Mouse (Mus musculus) testis, adult 2 months (tissue): ENCODE results near the gene Pip4k2a.

Experiments
- CTCF ChIP-seq: fragments of 200-500 bp; IDR thresholded peaks from 2 replicates; pipeline ENCODE4 v1.5.1; 2012; ENCODE audit warnings: low read depth, mild to moderate bottlenecking, inconsistent platforms, low read length, moderate library complexity; ENCODE audit not compliant: control insufficient read depth, insufficient read depth, insufficient replicate concordance
- POLR2A ChIP-seq: fragments of 200-500 bp; IDR thresholded peaks from 2 replicates; pipeline ENCODE4 v1.6.1; 2012; ENCODE audit warnings: low read depth, mild to moderate bottlenecking, inconsistent platforms, low read length, moderate library complexity; ENCODE audit not compliant: control insufficient read depth

DNA sequence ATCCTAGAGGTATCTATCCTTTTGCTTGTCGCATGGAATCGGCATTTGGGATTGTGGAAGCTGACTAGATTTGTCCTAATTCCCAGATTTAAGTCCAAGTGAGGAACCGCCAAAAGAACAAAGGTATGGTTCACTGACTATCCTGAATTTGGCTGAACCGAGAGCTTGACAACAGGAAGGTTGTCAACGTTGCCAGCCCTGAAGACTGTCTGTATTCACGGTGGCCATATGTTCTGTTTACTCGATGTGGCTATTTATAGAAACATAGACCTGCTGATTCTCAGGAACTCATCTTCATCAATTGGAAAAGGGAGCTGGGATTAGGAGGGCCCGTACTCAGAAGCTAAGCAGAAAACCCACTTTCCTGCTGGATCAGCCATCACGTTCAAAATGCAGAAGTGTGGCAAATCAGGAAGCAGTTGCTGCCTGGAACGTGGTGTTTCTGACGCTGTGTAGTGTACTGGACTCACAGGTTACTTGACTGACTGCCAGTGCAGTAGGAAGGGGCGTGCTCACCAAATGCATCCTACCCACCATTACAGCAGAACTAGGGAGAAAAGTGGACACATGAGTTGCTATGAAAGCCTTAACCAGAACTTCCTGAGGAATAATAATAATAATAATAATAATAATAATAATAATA lies 162.5 kb downstream of the Pip4k2a start:
- TF ChIP-seq POLR2A (no peak), CTCF (no peak)
